Mouse (Mus musculus) spleen, adult 2 months (tissue): ENCODE results near the gene Ntpcr. TPM values are rescaled to one million over a fixed set of nuclear protein-coding genes. Genes with fewer than 3 reads are reported as not detected.

Source experiments
- DNase-seq, 2 experiments: peaks; one replicate each; pipeline versions ENCODE4 v3.0.0 to v3.0.0-alpha.2; 2012 to 2021; ENCODE audit warnings: low spot score in 2 of 2, low read depth in 1 of 2
- H3K27ac ChIP-seq: fragments of 200-500 bp; 2 replicates; pipeline ENCODE4 v1.5.1; 2012; ENCODE audit warnings: low read length, inconsistent platforms; ENCODE audit not compliant: insufficient read depth
- H3K27me3 ChIP-seq: fragments of 200-500 bp; 2 replicates; pipeline ENCODE4 v1.6.1; 2012; ENCODE audit warnings: mild to moderate bottlenecking, moderate library complexity, low read length, inconsistent platforms; ENCODE audit not compliant: control insufficient read depth, insufficient read depth
- H3K36me3 ChIP-seq: fragments of 200-500 bp; 2 replicates; pipeline ENCODE4 v1.6.1; 2012; ENCODE audit warnings: mild to moderate bottlenecking, low read length, inconsistent platforms; ENCODE audit not compliant: control insufficient read depth, insufficient read depth
- H3K4me1 ChIP-seq: fragments of 200-500 bp; 2 replicates; pipeline ENCODE4 v1.6.1; 2011; ENCODE audit warnings: inconsistent platforms; ENCODE audit not compliant: control insufficient read depth, insufficient read depth, insufficient read length
- H3K4me3 ChIP-seq: fragments of 200-500 bp; 2 replicates; pipeline ENCODE4 v1.5.1; 2011; ENCODE audit warnings: mild to moderate bottlenecking, inconsistent platforms; ENCODE audit not compliant: insufficient read depth, insufficient read length; ENCODE audit errors: extremely low read depth
- CTCF ChIP-seq: fragments of 200-500 bp; IDR thresholded peaks from 2 replicates; pipeline ENCODE4 v1.5.1; 2011; ENCODE audit warnings: mild to moderate bottlenecking, inconsistent platforms; ENCODE audit not compliant: insufficient read depth, insufficient read length, insufficient replicate concordance; ENCODE audit errors: extremely low read depth
- POLR2A ChIP-seq: fragments of 200-500 bp; IDR thresholded peaks from 2 replicates; pipeline ENCODE4 v1.6.1; 2011; ENCODE audit warnings: low read depth, low read length, inconsistent platforms
- WGBS: fragments of 180-500 bp; shearing (Covaris S2); methylation state at CpG from one replicate; pipeline ENCODE4 v1.1.7; 2018; 5-methylcytosine and 5-hydroxymethylcytosine counted together
- polyA plus RNA-seq: library from polyadenylated mRNA; depleted of rRNA; stranded (reverse); fragments of >200 nt; gene quantifications from 2 replicates; pipeline ENCODE4 v1.2.3, GENCODE M21; 2012

Ntpcr gene
- polyA plus RNA-seq, 1 experiment: 11.8 TPM

GRCm38 (mm10) chr8:125740655-125741054 lies 10.9 kb downstream of the Ntpcr start:
- Histone ChIP-seq H3K4me3 (no peak overlapping the region), H3K27ac (no peak overlapping the region), H3K4me1 (peaks cover 4% of the 10 kb centered on the region; the same call in 1 of the 2 replicates), H3K27me3 (no peaks in the 10 kb centered on the region), H3K36me3 (peaks cover 2% of the 10 kb centered on the region; the same call in 1 of the 2 replicates)
- no peak for DNase-seq
- TF ChIP-seq CTCF: no peak
- no peak for TF ChIP-seq POLR2A
- 90% methylated on average over 10 of the region's 10 CpGs for WGBS

- TF ChIP-seq CTCF: no peak
- H3K36me3 ChIP-seq: peaks cover 2% of the 10 kb centered on the region; the same call in 1 of the 2 replicates
- H3K27me3 ChIP-seq: no peaks in the 10 kb centered on the region
- no peak overlapping the region for H3K27ac ChIP-seq
- H3K4me3 ChIP-seq: no peak overlapping the region
- H3K4me1 ChIP-seq: peaks cover 4% of the 10 kb centered on the region; the same call in 1 of the 2 replicates
- DNase-seq: no peak
- 47% methylated on average over 5 of the region's 5 CpGs for WGBS
Observed at GRCm38 (mm10) chr8:125741377-125741776, 11.6 kb downstream of the Ntpcr start.

- Histone ChIP-seq H3K4me1 (peaks cover 4% of the 10 kb centered on the region; the same call in 1 of the 2 replicates), H3K27ac (no peak overlapping the region), H3K4me3 (no peak overlapping the region), H3K27me3 (no peaks in the 10 kb centered on the region), H3K36me3 (peaks cover 3% of the 10 kb centered on the region; the same call in 1 of the 2 replicates)
- no peak for TF ChIP-seq CTCF
- TF ChIP-seq POLR2A: no peak
- DNase-seq: no peak
- 34% methylated on average over 2 of the region's 2 CpGs for WGBS
Observed at GRCm38 (mm10) chr8:125741855-125742254, 12.1 kb downstream of the Ntpcr start.

GRCm38 (mm10) chr8:125742406-125742805 lies 12.6 kb downstream of the Ntpcr start:
- WGBS: 39% methylated on average over 8 of the region's 8 CpGs
- TF ChIP-seq CTCF: no peak
- TF ChIP-seq POLR2A: no peak
- Histone ChIP-seq H3K4me1 (peaks cover 4% of the 10 kb centered on the region; the same call in 1 of the 2 replicates), H3K36me3 (peaks cover 5% of the 10 kb centered on the region; the same call in 1 of the 2 replicates), H3K27ac (no peak overlapping the region), H3K4me3 (no peak overlapping the region), H3K27me3 (no peaks in the 10 kb centered on the region)
- no peak for DNase-seq

GRCm38 (mm10) chr8:125744914-125745576 lies 15.3 kb downstream of the Ntpcr start:
- Histone ChIP-seq H3K4me1 (peaks cover 4% of the 10 kb centered on the region; the same call in 1 of the 2 replicates), H3K27ac (no peak overlapping the region), H3K36me3 (peaks cover 7% of the 10 kb centered on the region; the same call in 1 of the 2 replicates), H3K4me3 (no peak overlapping the region), H3K27me3 (no peaks in the 10 kb centered on the region)
- no peak for TF ChIP-seq POLR2A
- WGBS: 60% methylated on average over 10 of the region's 10 CpGs
- DNase-seq: no peak

GRCm38 (mm10) chr8:125747390-125747789 lies 17.6 kb downstream of the Ntpcr start:
- TF ChIP-seq CTCF: no peak
- no peak for TF ChIP-seq POLR2A
- Histone ChIP-seq H3K36me3 (peaks cover 7% of the 10 kb centered on the region; the same call in 1 of the 2 replicates), H3K27me3 (no peaks in the 10 kb centered on the region), H3K4me3 (no peak overlapping the region), H3K27ac (no peak overlapping the region), H3K4me1 (peaks cover 14% of the 10 kb centered on the region; the same call in 1 of the 2 replicates)
- no peak for DNase-seq
- 95% methylated on average over 8 of the region's 8 CpGs for WGBS

- Histone ChIP-seq H3K36me3 (peaks cover 5% of the 10 kb centered on the region; the same call in 1 of the 2 replicates), H3K27me3 (no peaks in the 10 kb centered on the region), H3K4me3 (no peak overlapping the region), H3K27ac (no peak overlapping the region), H3K4me1 (peaks cover 11% of the 10 kb centered on the region; the same call in 1 of the 2 replicates)
- no peak for DNase-seq
- WGBS: 39% methylated on average over 8 of the region's 8 CpGs
- TF ChIP-seq POLR2A: no peak
- TF ChIP-seq CTCF: no peak
Observed at GRCm38 (mm10) chr8:125750846-125751245, 21.1 kb downstream of the Ntpcr start.
